8 mouse cellular contexts compared by ENCODE assay signal in the genomic region with DNA sequence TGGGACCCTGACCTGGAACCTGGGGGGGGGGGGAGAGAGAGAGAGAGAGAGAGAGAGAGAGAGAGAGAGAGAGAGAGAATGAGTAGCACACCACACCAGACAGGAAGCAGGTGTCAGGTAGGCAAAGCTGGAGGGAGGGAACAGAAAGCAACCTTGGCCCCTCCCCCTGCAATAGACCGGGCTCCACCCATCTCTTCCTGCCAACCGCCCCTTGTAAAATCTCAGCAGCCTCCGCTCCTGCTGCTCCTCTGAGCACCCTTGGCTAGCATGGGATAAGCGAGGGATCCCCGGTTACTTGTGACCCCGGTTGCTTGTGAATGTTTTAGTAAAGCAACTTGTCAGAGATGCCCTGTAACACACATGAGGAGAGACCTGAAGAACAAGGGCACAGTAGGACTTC.
DNase-seq lines count a peak whose midpoint lies in the region; ATAC-seq lines count a peak whose summit lies in the region.

No protein-coding gene starts in this region.

- no peaks in the 10 kb centered on the region for H3K9me3 ChIP-seq in kidney, embryonic 16.5 days (ENCODE audit: low read length)
- no peaks in the 10 kb centered on the region for H3K9me3 ChIP-seq in liver, embryonic 12.5 days (replicated peaks)

- H3K27ac ChIP-seq in kidney, embryonic 16.5 days (ENCODE audit: low read length) = no peak overlapping the region
- no peak overlapping the region for H3K27ac ChIP-seq in liver, embryonic 12.5 days

- WGBS in kidney, embryonic 16.5 days = 11% methylated on average over 6 of the region's 6 CpGs
- 12% methylated on average over 6 of the region's 6 CpGs for WGBS in liver, embryonic 12.5 days (ENCODE audit: insufficient replicate concordance)

- H3K4me3 ChIP-seq in kidney, embryonic 16.5 days (ENCODE audit: low read length) = no peak overlapping the region
- H3K4me3 ChIP-seq in liver, embryonic 12.5 days = no peak overlapping the region

- H3K36me3 ChIP-seq in kidney, embryonic 16.5 days (ENCODE audit: insufficient read depth, low read length) = no peaks in the 10 kb centered on the region
- H3K36me3 ChIP-seq in liver, embryonic 12.5 days = no peaks in the 10 kb centered on the region

- no peaks in the 10 kb centered on the region for H3K27me3 ChIP-seq in kidney, embryonic 16.5 days (ENCODE audit: insufficient read depth, low read length)
- 0 out of 2 replicates have a peak, but pooled peaks cover 15% of the 10 kb centered on the region for H3K27me3 ChIP-seq in liver, embryonic 12.5 days (replicated peaks)

- H3K9ac ChIP-seq in kidney, embryonic 16.5 days (replicated peaks; ENCODE audit: low read length) = no peak overlapping the region; the same call in 1 of the 2 replicates
- no peak overlapping the region for H3K9ac ChIP-seq in liver, embryonic 12.5 days

- peak; percentile 76 for ATAC-seq in kidney, embryonic 16.5 days (ENCODE audit: low FRiP score, low TSS enrichment)
- no peak for ATAC-seq in liver, embryonic 12.5 days

- DNase-seq in kidney, adult 11 months = no peak
- DNase-seq in embryo, embryonic 9.5 days (ENCODE audit: extremely low spot score) = peak; percentile 10
- DNase-seq in thymus, adult 18-20 months = peak; percentile 34 to 52
- DNase-seq in testis, postnatal 14 days (ENCODE audit: low spot score) = no peak
- DNase-seq in gastrocnemius, postnatal 10 days = no peak
- DNase-seq in right cerebral cortex, adult 18-20 months = no peak

- peaks cover 8% of the 10 kb centered on the region for H3K4me1 ChIP-seq in kidney, embryonic 16.5 days (ENCODE audit: insufficient read depth, low read length)
- peaks cover 56% of the 10 kb centered on the region for H3K4me1 ChIP-seq in liver, embryonic 12.5 days

- H3K4me2 ChIP-seq in kidney, embryonic 16.5 days (replicated peaks; ENCODE audit: low read depth, low read length) = peak overlapping the region; percentile 38
- H3K4me2 ChIP-seq in liver, embryonic 12.5 days = peak overlapping the region; percentile 18; the same call in 1 of the 2 replicates

Comparison
In these comparisons a context has a peak if more than half of its experiments do, and no peak if none do; other contexts are left out.
1. DNase-seq: peak in embryo, embryonic 9.5 days (single experiment) and thymus, adult 18-20 months (2 of 2); none in kidney, adult 11 months (single experiment), testis, postnatal 14 days (single experiment), gastrocnemius, postnatal 10 days (single experiment) and right cerebral cortex, adult 18-20 months (single experiment).